Mouse (Mus musculus) cerebellum, adult 9-10 months (tissue): ENCODE results near the gene Phb2.
"Not testable (repeated sequence)": the region's sequence is repeated elsewhere in the genome, so short reads cannot be mapped to it uniquely, and the experiment has no call there.

Experiments
- DNase-seq: peaks from one replicate; pipeline ENCODE4 v3.0.0; 2022

Phb2 gene

GRCm38 (mm10) chr6:124711824-124712782 lies at the start of gene Phb2, which contains the start of gene Emg1:
Phb2 (plus strand) TSS chr6:124712336.
Emg1 (minus strand) TSS chr6:124712178.
- peak; percentile 96 for DNase-seq

GRCm38 (mm10) chr6:124662477-124663423 lies 49.4 kb upstream of the Phb2 start, which contains the start of gene Lpcat3:
Lpcat3 (plus strand) TSS chr6:124663027.
- peak; percentile 100 for DNase-seq

GRCm38 (mm10) chr6:124663424-124663795 lies 48.7 kb upstream of the Phb2 start:
- no peak for DNase-seq

- no peak for DNase-seq
Measured at GRCm38 (mm10) chr6:124664256-124664655, 47.9 kb upstream of the Phb2 start.

GRCm38 (mm10) chr6:124665011-124665410 lies 47.1 kb upstream of the Phb2 start:
- no peak for DNase-seq

GRCm38 (mm10) chr6:124669234-124669859 lies 42.8 kb upstream of the Phb2 start:
- DNase-seq: peak; percentile 87

GRCm38 (mm10) chr6:124670281-124670900 lies 41.7 kb upstream of the Phb2 start:
- DNase-seq: no peak

GRCm38 (mm10) chr6:124672100-124672499 lies 40.0 kb upstream of the Phb2 start:
- DNase-seq: no peak

- DNase-seq: peak; percentile 82
Measured at GRCm38 (mm10) chr6:124673619-124674018, 38.5 kb upstream of the Phb2 start.

GRCm38 (mm10) chr6:124674591-124674990 lies 37.5 kb upstream of the Phb2 start:
- DNase-seq: no peak

- no peak for DNase-seq
Measured at GRCm38 (mm10) chr6:124676171-124676570, 36.0 kb upstream of the Phb2 start.

GRCm38 (mm10) chr6:124678769-124679168 lies 33.4 kb upstream of the Phb2 start:
- DNase-seq: no peak

- DNase-seq: no peak
Measured at GRCm38 (mm10) chr6:124679486-124679885, 32.6 kb upstream of the Phb2 start.

- not testable (repeated sequence) for DNase-seq
Measured at GRCm38 (mm10) chr6:124682291-124682690, 29.8 kb upstream of the Phb2 start.

GRCm38 (mm10) chr6:124683591-124684417 lies 28.3 kb upstream of the Phb2 start:
- no peak for DNase-seq

GRCm38 (mm10) chr6:124685606-124686386 lies 26.3 kb upstream of the Phb2 start:
- DNase-seq: no peak

- DNase-seq: not testable (repeated sequence)
Measured at GRCm38 (mm10) chr6:124686644-124687043, 25.5 kb upstream of the Phb2 start.

GRCm38 (mm10) chr6:124688151-124688758 lies 23.9 kb upstream of the Phb2 start:
- no peak for DNase-seq

- DNase-seq: no peak
Measured at GRCm38 (mm10) chr6:124689011-124689410, 23.1 kb upstream of the Phb2 start.

GRCm38 (mm10) chr6:124690517-124690916 lies 21.6 kb upstream of the Phb2 start:
- DNase-seq: no peak
